Mouse (Mus musculus) left cerebral cortex, adult 8-10 months (tissue): ENCODE measurements around the gene Fgfr2. TPM values are rescaled to one million over a fixed set of nuclear protein-coding genes. Genes with fewer than 3 reads are reported as not detected.

ENCODE experiments used
- DNase-seq, 2 experiments: peaks; one replicate each; pipeline ENCODE4 v3.0.0; 2022; ENCODE audit warnings: low spot score in 2 of 2
- total RNA-seq, 4 experiments: library from RNA; stranded (reverse); gene quantifications; 2 replicates each; pipeline ENCODE4 v1.2.4; 2022

Gene Fgfr2
- total RNA-seq, 4 experiments from 2014 or later, result 50.6 to 73.1 (median 64.8) TPM

DNA sequence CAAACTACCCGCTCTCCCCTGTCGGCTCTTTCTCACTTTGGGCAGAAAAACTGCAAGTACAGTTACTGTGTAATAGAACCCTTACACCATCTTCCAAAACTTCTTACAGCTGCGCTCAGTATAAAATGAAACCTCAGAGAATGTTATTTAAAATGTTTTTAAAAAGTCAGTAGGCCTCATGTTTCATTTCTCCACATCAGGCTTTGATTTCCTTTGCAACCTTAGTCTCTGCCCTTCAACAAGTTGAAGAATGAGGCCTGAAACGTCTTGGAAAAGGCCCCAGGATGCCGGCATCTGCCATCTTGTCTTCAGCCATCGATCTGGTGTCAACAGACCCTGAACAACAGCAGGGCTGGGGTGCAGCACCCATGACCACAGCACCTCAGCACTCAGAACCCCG, 2918.0 kb downstream of the Fgfr2 start:
- no peak for DNase-seq

DNA sequence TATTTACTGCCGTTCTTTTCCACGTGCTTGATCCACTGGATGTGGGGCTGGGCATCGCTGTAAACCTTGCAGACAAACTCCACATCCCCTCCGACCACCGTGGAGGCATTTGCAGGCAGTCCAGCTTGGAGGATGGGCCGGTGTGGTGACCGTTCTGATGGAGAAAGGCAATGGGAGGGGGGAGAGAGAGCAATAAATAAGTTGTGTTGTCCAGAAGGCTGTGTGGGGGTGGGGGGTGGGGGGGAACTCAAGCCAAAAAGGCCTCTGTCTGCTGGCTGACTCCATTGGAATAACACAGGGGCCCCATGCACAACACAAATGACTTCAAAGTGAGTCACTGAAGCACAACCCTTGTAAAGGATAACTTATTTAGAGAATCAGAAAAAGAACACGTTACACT, 2922.1 kb downstream of the Fgfr2 start:
- no peak for DNase-seq

DNA sequence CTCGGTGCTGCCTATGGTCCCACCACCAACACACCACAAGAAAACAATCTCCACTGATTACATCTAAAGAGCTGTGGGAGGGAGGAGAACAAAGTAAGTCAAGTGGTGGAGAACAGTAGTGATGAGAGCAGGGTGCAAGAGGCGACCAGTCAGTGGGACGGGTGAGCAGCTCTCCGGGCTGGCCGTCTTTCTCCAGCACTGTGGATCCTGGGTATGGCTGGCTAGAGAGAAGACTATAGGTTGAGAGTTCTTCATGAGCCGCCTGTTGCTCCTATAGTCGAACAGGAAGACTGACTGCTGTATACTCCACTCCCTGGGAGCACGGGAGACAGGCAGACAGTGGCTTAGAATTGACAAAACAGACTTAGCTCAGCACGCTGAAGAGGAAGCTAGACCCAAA, 2923.2 kb downstream of the Fgfr2 start:
- no peak for DNase-seq

DNA sequence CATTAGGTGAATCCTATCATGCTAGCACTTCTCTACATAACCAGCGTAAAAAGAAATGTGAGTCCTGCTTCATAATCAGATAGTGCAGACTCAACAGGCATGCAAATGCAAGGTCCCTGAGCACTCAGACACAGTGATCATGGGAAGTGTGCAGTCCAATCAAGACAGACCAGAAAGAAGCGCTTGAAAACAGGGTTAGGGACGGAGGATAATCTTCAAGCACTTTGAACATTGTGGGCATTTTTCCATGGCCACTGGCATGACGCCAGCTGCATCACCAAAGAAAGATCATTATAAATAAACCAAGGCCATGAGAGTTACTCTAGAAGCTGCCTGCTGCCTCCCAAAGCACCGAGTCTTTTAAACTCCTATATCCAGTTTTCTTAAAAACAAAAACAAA, 2923.8 kb downstream of the Fgfr2 start:
- DNase-seq, result no peak

DNA sequence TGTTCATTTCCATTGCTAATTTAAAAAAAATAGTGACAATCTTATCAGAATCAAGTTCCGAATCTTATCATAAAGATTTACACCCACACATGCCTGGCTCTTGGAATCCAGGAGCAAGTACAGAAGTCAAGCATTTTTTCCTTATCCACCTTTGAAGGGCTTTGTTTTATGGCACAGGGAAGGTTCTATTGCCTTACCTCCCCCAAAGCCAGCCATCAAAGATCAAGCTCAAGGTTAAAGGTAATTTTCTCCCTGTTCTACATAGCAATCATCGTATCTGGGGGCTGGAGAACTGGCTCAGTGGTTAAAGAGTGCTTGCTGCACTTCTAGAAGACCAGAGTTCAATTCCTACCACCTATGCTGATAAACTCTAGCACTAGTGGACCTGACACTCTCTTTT, 2928.1 kb downstream of the Fgfr2 start:
- DNase-seq, result no peak

DNA sequence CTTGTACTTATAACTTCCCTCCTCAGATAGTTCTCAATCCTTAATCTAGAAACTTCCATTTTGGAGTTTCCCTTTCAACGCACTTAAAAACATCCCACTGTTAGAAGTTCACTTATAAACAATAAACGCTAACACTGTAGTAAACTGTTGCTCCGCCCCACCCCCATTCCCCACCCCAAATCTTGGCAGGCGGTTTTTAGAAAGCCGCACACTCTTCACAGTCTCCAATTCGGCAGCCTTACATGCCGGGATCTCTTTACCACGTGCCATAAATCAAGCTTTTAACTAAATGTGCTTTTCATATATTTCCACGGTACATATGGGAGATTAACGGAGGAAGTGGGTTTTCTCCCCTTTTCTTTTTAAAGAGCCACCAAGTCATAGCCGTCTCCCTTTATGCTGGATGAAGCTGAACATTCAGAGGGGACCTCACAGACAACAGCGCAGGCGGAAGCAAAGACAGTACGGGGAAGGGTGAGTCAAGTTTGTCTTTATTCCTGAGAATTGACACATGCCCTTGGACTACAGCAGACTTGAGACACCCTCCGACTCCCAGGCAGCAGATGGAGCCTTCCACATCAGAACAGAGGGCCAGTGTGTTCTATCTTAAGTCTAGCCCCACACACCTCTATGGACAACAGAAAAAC, 2932.7 kb downstream of the Fgfr2 start:
- DNase-seq, result no peak

DNA sequence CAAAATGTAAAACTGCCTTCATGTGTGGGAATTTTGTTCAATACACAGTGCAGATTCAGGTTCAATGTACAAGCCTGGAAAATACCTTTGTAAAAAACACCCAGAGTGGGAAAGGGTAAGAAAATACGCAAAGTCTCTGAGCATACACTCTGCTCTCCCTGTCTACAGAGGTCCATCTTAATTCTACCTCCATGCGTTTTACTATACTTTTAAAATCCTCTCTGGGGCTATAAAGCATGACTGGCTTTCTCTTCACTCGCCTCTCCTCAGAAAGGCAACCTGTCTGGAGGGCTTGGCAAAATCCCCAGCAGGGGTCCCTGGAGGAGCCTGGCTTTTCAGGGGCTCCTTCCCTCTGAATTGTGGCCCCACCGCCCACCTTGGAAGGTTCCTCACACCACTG, 2933.2 kb downstream of the Fgfr2 start:
- DNase-seq, result no peak

DNA sequence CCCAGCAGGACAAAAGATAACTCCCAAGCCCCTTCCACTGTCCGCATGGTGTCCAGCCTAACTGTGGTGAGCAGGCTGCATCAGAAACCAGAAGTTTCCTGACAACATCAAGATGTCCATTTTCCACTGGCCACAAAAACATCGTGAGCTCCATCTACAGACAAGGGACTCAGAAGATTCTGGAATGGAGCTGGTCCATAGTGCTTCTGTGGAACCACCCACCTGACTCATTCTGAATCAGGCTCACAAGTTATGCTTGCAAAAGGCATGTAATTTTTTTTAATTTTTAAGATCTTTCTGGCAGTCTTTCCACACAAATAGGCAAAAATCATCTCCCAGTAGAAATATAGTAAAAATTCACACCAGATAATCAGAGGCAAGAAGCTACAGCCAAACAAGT, 2935.0 kb downstream of the Fgfr2 start:
- DNase-seq, result no peak

DNA sequence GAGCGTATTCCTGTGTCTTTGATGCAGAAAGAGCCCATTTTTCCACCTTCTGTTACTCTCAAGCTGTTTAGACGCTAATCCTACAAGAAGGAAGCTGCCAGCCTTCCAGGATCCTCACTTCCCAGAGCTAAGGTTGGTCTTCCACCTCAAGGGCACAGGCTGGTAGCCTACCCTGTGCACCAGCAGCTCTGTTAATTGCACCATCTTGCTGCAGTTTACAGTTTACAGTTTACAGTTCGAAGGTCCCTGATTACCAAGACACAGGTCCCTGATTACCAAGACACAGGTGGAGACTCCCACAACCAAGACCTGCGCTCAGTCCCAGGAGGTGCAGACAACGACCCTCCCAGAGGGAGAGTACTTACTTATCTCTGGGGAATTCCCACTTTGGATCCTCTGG, 2938.3 kb downstream of the Fgfr2 start:
- DNase-seq, result no peak

DNA sequence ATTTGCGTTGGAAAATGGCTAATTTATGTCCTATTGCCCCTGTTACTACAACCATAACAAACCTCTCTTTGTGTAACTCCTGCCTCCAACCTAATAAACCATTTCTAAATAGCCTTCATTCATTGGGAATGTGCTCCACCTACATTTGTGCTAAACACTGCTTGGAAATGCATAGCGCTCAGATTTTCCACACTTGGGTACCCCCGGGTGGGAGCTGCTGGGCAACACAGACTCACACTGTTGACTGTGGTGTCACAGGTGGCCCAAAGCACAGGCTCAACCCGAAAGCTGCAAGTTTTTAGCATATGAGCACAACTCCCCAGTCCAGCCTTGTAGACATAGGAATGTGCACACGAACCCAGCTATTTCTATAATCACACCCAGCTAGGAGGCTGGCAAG, 2939.2 kb downstream of the Fgfr2 start:
- no peak for DNase-seq

DNA sequence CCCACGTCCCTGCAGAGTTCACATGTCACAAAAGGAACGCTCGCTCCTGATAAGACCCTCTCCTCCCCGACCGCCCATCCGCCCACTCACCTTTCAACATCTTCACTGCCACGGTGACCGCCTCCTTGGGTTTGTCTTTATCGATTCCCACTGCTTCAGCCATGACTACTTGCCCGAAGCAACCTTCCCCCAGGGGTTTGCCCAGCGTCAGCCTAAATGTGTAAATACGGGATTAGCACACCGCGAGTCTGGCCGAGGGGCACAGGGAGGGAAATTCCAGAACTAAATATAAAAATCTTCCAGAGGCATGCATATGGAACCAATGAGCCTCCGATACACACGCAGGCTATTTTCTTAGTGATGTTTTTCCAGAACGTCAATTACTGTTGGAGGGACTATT, 2940.6 kb downstream of the Fgfr2 start:
- no peak for DNase-seq

DNA sequence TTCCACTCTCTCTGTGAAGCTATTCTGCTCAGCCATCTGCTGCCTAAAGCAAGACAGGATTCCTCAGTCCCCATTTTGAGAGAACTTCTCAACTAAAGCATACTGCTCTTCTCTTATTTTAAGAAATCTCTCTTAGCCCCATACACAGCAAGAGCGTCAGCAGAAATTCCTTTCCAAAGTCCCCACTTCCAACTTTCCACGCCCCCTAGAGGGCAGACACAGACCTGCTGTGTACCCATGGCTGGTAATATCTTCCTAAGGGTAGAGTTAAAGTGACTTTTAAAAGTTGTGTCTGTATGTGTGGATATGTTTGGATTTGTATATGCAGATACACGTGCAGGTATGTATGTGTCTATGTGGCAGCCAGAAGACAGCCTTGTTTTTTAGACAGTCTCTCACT, 2944.2 kb downstream of the Fgfr2 start:
- no peak for DNase-seq

DNA sequence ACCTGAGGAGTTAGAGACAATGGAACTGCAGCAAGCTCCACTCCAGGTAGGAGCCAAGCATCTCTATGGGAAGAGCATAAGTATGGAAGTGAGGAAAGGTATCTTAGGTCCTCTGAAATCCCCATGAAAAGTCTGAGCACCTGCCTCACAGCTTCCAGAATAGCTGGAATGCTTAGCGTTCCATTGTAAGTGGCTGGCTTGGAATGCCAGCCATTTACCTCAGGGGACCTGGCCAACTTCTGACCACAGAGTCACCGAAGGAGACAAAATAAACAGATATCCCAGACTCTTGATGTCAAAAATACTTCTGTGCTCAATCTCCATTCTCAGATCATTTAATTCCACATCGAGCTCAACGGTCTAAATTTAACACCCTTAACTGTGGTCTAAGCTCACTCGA, 2946.1 kb downstream of the Fgfr2 start:
- no peak for DNase-seq

DNA sequence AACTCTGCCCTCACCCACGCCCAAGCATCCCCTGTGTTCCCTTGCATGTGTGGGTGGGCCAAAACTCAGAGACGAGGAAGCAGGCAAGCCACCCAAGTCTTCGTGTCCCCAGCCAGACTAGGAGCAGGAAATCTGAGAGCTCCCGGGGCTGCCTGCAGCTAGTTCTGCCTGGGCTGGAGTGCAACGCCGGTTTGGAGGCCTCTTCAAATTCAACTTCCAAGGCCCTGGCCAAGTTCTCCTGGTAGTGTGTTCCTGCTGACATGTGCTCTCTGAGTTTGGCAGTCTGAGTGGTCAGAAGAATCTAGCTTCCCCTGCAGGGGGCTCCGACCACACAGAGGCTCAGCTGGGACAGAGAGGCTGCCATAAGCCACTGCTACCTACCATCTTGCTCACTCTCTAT, 2948.6 kb downstream of the Fgfr2 start:
- no peak for DNase-seq

DNA sequence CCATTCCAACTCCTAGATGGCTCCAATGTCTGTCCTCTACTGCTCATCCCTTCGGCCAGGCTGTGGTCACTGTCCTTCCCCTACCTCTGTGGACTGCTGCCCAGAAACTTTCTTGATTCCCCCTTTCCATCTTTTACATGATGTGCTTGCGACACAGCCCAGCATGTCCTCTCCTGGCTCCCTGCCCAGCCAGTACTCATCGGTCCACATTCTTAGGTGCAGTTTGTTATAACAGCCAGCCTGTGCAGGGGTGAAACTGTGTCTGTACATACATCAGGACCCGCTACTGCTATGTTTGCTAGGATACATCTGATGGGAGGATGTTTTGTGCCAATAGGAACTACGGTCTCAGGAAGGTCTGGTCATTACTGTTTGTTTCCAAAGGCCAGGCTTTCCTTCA, 2949.2 kb downstream of the Fgfr2 start:
- DNase-seq, result no peak

DNA sequence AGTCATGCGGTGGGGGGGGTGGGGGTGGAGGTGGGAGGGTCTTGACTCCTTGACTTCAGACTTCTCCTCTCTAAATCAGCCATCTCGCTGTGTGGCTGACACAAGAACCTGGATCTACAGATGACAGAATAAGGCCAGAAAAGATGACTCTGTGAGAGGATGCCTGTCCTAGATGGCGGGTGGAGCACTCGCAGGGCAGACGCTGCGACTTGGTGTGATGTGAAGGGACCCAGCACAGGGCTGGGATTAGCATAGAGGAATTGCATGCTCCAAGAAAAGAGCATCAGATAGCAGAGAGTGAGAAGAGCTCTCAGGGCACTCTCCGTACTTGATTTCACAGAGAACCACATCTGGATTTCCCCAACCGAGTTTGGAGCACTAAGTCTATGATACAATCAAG, 2953.0 kb downstream of the Fgfr2 start:
- no peak for DNase-seq

DNA sequence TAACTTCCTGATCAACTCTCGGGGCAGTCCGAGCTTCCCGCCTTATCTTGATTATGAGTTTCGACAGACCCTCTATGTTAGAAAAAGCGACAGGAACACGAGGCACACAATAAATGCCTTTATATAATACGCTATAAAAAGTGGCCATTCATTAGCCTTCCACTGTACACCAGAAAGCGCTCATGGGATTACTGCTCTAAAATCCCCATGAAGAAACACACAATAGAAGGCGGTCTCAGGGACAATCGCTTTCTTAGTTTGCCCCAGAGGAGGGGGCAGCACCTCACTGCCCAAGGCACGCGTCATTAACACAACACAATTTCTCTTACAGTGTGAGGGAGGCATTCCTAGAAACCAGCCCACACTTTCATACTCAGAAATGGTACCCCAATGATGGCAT, 2954.9 kb downstream of the Fgfr2 start:
- no peak for DNase-seq

DNA sequence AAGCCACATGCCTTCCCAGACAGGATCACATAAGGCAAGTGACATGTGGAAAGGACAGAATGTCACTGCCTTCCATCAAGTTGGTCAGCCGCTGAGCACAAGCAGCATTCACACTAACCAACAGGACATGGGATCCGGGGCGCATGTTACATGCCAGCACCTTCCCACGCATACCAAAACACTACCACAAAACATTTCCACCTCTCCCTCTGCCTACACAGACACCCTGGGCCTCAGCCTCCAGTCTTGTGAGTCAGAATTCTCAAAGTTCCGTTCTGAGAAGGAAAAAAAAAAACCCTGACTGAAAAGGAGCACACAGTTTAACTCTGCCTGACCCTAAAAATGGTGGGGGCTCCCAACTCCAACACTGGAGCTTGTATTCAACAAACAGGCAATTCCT, 2955.9 kb downstream of the Fgfr2 start:
- DNase-seq, result no peak

DNA sequence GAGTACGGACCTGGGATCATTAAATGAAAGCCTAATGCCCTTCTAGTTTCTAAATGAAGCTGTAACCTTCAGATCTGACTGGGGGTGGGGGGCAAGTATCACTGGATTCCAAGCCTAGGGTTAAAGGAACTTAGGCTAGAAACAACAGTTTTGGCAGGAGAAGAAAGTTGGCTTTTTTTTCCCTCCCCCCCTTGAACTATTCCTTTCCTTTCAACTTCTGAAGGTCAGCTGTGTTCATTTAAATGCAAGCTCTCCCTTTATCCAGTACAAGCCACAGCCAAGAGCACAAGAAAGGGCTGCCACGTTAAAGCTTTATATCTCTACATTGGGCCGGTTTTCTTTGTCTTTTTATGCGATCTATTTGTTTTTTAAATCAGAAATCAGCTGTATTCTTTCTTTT, 2957.0 kb downstream of the Fgfr2 start:
- no peak for DNase-seq

DNA sequence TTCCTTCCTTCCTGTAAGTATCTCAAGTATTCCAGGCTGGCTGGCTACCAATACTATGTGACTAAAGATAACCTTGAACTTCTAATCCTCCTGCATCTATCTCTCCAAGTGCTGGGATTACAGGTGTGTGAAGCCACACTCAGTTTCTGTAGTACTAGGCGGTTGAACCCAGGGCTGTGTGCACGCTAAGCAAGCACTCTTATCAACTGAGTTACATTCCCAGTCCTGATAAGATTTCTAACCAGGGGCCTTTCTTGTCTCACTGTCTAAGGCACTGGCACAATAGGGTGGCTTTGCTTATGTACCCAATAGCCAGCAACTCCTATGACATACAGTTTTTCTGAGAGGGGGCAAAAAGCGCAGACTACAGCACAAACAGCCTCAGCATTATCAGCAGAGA, 2957.7 kb downstream of the Fgfr2 start:
- DNase-seq, result no peak

DNA sequence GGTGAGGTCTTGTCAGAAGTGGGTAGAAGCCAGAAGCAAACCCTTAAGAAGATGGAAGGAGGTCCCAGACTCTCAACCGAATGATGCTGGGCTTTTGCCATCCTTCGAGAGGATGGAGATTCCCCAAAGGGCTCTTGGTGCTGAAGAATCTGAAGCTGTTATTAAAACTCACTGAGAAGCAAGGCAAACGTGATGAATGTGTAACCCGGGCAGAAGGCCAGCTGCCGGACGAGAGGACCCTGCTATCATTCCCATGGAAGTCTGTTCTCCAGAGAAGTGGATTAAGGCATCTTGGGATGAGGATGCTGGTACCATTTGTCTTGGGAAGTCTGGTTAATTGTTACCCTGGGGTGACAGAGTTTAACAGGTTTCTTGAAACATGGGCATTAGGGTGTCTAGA, 2960.4 kb downstream of the Fgfr2 start:
- no peak for DNase-seq

DNA sequence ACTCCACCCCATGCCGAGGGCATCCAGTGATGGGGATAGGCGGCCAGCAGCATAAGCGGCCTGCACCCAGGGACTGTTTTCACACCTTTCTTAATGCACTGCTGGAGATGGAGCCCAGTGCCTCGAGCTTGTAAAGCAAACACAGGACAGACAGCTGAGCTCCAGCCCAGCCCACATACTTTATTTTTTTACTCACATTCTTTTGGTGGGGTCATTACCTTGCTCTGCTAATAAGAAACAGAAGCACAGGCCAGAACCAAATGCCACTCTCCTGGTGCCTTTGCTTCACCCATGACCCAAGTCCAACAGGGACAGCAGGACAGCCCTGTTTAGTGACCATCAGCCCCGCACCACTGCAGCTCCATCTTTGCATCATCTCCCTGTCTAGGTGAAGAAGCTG, 2961.6 kb downstream of the Fgfr2 start:
- DNase-seq, result no peak

DNA sequence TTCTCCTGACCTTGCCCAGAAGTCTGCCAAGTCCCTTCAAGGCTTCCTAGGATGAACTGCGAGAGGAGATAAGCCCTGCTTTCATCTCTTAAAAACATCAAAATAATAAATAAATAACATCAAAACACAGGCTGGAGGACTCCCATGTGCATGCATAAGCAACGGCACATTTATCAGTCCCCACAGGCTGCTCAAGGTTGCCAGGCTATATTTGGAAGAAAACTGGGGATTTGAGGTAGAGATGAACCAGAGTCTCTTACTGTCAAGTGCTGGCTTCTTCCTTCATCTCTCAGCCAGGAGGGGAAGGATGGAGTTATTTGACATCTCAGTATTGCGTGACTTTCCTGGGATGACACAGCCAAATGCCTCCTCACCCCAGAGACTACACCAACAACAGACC, 2964.3 kb downstream of the Fgfr2 start:
- DNase-seq, result no peak

DNA sequence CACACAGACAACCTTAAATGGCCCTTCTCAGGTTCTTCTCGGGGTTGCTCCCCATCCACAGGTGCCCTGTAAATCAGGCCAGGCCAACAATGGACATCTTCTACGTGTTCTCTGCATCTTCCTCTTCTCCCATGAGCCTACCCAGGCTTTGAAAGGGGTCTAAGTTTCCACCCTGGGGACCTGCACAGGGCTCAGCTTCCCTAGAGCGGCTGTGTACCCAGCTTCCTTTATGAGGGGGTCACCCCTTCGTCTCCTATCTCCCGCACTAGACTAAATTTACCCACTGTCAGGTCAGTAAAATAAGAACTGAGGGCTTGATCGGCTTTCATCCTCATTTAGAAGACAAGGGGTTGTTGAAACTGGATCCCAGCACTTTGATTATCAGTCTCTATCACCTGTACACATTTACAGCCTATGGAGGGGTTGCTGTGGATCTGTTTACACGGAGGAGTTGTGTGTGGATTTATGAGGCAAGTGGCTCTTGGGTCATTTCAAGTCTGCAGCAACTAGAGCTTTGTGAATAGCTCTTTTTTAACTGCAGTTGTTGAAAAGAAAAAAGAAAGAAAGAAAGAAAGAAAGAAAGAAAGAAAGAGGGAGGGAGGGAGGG, 2969.7 kb downstream of the Fgfr2 start:
- no peak for DNase-seq
